Mouse (Mus musculus): ENCODE data around the gene Mbd3l1. TPM values are rescaled to one million over a fixed set of nuclear protein-coding genes. Genes with fewer than 3 reads are reported as not detected.

Gene Mbd3l1
- not detected in 2 replicates for polyA plus RNA-seq (2015; fragmentation: Nextera tagmentation; extraction: Ambion mirVana)

- Histone ChIP-seq H3K27me3 (no peaks in the 10 kb centered on the region), H3K36me3 (ENCODE audit: poor library complexity, severe bottlenecking) (no peaks in the 10 kb centered on the region), H3K9me3 (replicated peaks) (no peaks in the 10 kb centered on the region), H3K4me3 (no peak within 1 kb of the TSS), H3K4me1 (no peaks in the 10 kb centered on the region), H3K4me2 (no peak within 1 kb of the TSS), H3K27ac (no peak within 1 kb of the TSS), H3K9ac (no peak within 1 kb of the TSS)
- ATAC-seq = no peak
- WGBS = 76% methylated on average over 3 of the region's 3 CpGs
Observed at GRCm38 (mm10) chr9:18478168-18478567, at the start of gene Mbd3l1, which contains the start of gene Zfp558. Gene Mbd3l1, plus strand, starts transcription at chr9:18478359. Gene Zfp558, minus strand, starts transcription at chr9:18478268.

- H3K4me2 ChIP-seq = no peak within 1 kb of the TSS
- no peaks in the 10 kb centered on the region for H3K36me3 ChIP-seq (ENCODE audit: poor library complexity, severe bottlenecking)
- no peak within 1 kb of the TSS for H3K9ac ChIP-seq
- H3K27ac ChIP-seq = no peak within 1 kb of the TSS
- H3K27me3 ChIP-seq = no peaks in the 10 kb centered on the region
- ATAC-seq = no peak
- H3K4me3 ChIP-seq = no peak within 1 kb of the TSS
- no peaks in the 10 kb centered on the region for H3K9me3 ChIP-seq (replicated peaks)
- no peaks in the 10 kb centered on the region for H3K4me1 ChIP-seq
Observed at GRCm38 (mm10) chr9:18430354-18430753, 47.8 kb upstream of the Mbd3l1 start, which contains the start of gene Mbd3l2. Gene Mbd3l2, plus strand, starts transcription at chr9:18430654.

GRCm38 (mm10) chr9:18431687-18432086 lies 46.5 kb upstream of the Mbd3l1 start:
- no peaks in the 10 kb centered on the region for H3K27me3 ChIP-seq
- H3K9me3 ChIP-seq (replicated peaks) = no peaks in the 10 kb centered on the region
- no peaks in the 10 kb centered on the region for H3K36me3 ChIP-seq (ENCODE audit: poor library complexity, severe bottlenecking)
- H3K4me2 ChIP-seq = no peak overlapping the region
- H3K27ac ChIP-seq = no peak overlapping the region
- no peak overlapping the region for H3K4me3 ChIP-seq
- no peak overlapping the region for H3K9ac ChIP-seq
- ATAC-seq = no peak
- no peaks in the 10 kb centered on the region for H3K4me1 ChIP-seq
- WGBS = 75% methylated on average over 10 of the region's 10 CpGs

GRCm38 (mm10) chr9:18456520-18456919 lies 21.6 kb upstream of the Mbd3l1 start:
- Histone ChIP-seq H3K27ac (no peak overlapping the region), H3K9me3 (replicated peaks) (peaks cover 5% of the 10 kb centered on the region; the same call in 1 of the 2 replicates), H3K36me3 (ENCODE audit: poor library complexity, severe bottlenecking) (peaks cover 61% of the 10 kb centered on the region), H3K4me2 (no peak overlapping the region), H3K27me3 (no peaks in the 10 kb centered on the region), H3K4me1 (no peaks in the 10 kb centered on the region), H3K4me3 (no peak overlapping the region), H3K9ac (no peak overlapping the region)
- WGBS = 77% methylated on average over 4 of the region's 4 CpGs
- no peak for ATAC-seq

- Histone ChIP-seq H3K4me3 (no peak overlapping the region), H3K9me3 (replicated peaks) (no peaks in the 10 kb centered on the region; the same call in 1 of the 2 replicates), H3K27me3 (no peaks in the 10 kb centered on the region), H3K36me3 (ENCODE audit: poor library complexity, severe bottlenecking) (peaks cover 61% of the 10 kb centered on the region), H3K4me2 (no peak overlapping the region), H3K9ac (no peak overlapping the region), H3K4me1 (peaks cover 11% of the 10 kb centered on the region), H3K27ac (no peak overlapping the region)
- no peak for ATAC-seq
- 14% methylated on average over 3 of the region's 3 CpGs for WGBS
Observed at GRCm38 (mm10) chr9:18467350-18467749, 10.8 kb upstream of the Mbd3l1 start.

GRCm38 (mm10) chr9:18468005-18468404 lies 10.2 kb upstream of the Mbd3l1 start:
- ATAC-seq = no peak
- 95% methylated on average over 3 of the region's 3 CpGs for WGBS

GRCm38 (mm10) chr9:18473324-18474128 lies 4.6 kb upstream of the Mbd3l1 start:
- Histone ChIP-seq H3K4me3 (peak overlapping the region; percentile 65), H3K4me2 (peak overlapping the region; percentile 71), H3K4me1 (peaks cover 4% of the 10 kb centered on the region), H3K27ac (peak overlapping the region; percentile 94), H3K9ac (peak overlapping the region; percentile 78), H3K36me3 (ENCODE audit: poor library complexity, severe bottlenecking) (peaks cover 6% of the 10 kb centered on the region; the same call in 1 of the 2 replicates), H3K9me3 (replicated peaks) (no peaks in the 10 kb centered on the region), H3K27me3 (no peaks in the 10 kb centered on the region)
- 4% methylated on average over 38 of the region's 39 CpGs for whole genome bisulfite sequencing
- peak; percentile 98 for ATAC-seq

More at GRCm38 (mm10) chr9:18468005-18468404, 10.2 kb upstream of the Mbd3l1 start:
- Histone ChIP-seq H3K9me3 (replicated peaks) (no peaks in the 10 kb centered on the region; the same call in 1 of the 2 replicates), H3K4me2 (no peak overlapping the region), H3K4me3 (no peak overlapping the region), H3K36me3 (ENCODE audit: poor library complexity, severe bottlenecking) (peaks cover 55% of the 10 kb centered on the region), H3K4me1 (peaks cover 14% of the 10 kb centered on the region), H3K27ac (no peak overlapping the region), H3K27me3 (no peaks in the 10 kb centered on the region), H3K9ac (no peak overlapping the region)

- no peaks in the 10 kb centered on the region for H3K9me3 ChIP-seq (replicated peaks)
- no peak overlapping the region for H3K4me2 ChIP-seq
- ATAC-seq = no peak
- H3K27ac ChIP-seq = no peak overlapping the region
- H3K36me3 ChIP-seq (ENCODE audit: poor library complexity, severe bottlenecking) = no peaks in the 10 kb centered on the region
- WGBS = 65% methylated on average over 2 of the region's 2 CpGs
- no peak overlapping the region for H3K9ac ChIP-seq
- no peaks in the 10 kb centered on the region for H3K4me1 ChIP-seq
- no peaks in the 10 kb centered on the region for H3K27me3 ChIP-seq
- no peak overlapping the region for H3K4me3 ChIP-seq
Observed at GRCm38 (mm10) chr9:18508098-18508497, 29.9 kb downstream of the Mbd3l1 start.

Small RNAs within 50 kb of the gene (microRNA-seq; reads per million reads assigned to microRNA genes)
- not detected for gene Gm22854

Other genes with a start within 250 kb of the Mbd3l1 start
- 114 and 126 TPM in 2 replicates for gene Chordc1, start 186.2 kb upstream of the Mbd3l1 start, polyA plus RNA-seq (2015; fragmentation: Nextera tagmentation; extraction: Ambion mirVana)
- gene Naalad2, start 75.4 kb upstream of the Mbd3l1 start, polyA plus RNA-seq (2015; fragmentation: Nextera tagmentation; extraction: Ambion mirVana) = 0.89 and 1.7 TPM in 2 replicates
- gene Ubtfl1, start 73.9 kb upstream of the Mbd3l1 start, polyA plus RNA-seq (2015; fragmentation: Nextera tagmentation; extraction: Ambion mirVana) = not detected in 2 replicates
- 0.08 and 0.21 TPM in 2 replicates for gene Mbd3l2, start 47.7 kb upstream of the Mbd3l1 start, polyA plus RNA-seq (2015; fragmentation: Nextera tagmentation; extraction: Ambion mirVana)
- 29.6 and 36.1 TPM in 2 replicates for gene Zfp558, start 91 bp upstream of the Mbd3l1 start, polyA plus RNA-seq (2015; fragmentation: Nextera tagmentation; extraction: Ambion mirVana)
- gene Muc16, start 196.2 kb downstream of the Mbd3l1 start, polyA plus RNA-seq (2015; fragmentation: Nextera tagmentation; extraction: Ambion mirVana) = not detected in 2 replicates